Mouse (Mus musculus): ENCODE measurements around the gene Smc4.

- TF ChIP-seq CTCF (IDR thresholded peaks at IDR 0.05; ENCODE audit: insufficient read depth, low read length) (no peak), POLR2A (IDR thresholded peaks at IDR 0.05; ENCODE audit: borderline replicate concordance, extremely low read depth, low read depth, low read length) (no peak)
Observed at GRCm38 (mm10) chr3:68967404-68967803, 37.1 kb upstream of the Smc4 start.

Measured in lung, adult 2 months (tissue).